Mouse (Mus musculus): ENCODE data around the gene Prss48. TPM values are rescaled to one million over a fixed set of nuclear protein-coding genes. Genes with fewer than 3 reads are reported as not detected.
A peak's percentile ranks its signal among the peaks of the same experiment; 100 is the strongest.

The Prss48 gene
- not detected in 2 replicates for polyA plus RNA-seq (2015; fragmentation: Nextera tagmentation; extraction: Ambion mirVana)

DNA sequence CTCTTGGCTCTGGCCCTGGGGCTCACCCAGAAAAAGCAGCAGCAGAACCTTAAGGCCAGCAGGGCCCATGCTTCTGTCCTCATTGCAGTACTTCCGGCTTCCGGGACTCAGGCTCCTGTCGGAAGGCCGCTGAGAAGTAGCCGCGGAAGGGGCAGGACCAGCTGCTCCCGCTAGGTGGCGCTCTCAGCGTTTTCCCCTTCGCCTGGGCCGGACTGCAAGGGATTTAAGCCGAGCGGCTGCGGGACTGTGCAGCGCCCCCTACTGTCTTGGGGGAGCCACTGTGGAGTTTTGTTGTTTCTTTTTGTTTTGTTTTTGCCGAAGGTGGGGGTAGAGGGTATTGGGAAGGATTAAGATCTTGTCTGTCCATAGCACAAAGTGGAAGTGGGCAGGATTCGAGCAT lies at the start of gene Prss48:
Gene Prss48 (minus strand): TSS at position 69 of the 400 bp plus-strand sequence.
- Histone ChIP-seq H3K4me1 (0 out of 2 replicates have a peak, but pooled peaks cover 4% of the 10 kb centered on the region), H3K36me3 (no peaks in the 10 kb centered on the region), H3K4me3 (no peak within 1 kb of the TSS), H3K4me2 (no peak within 1 kb of the TSS), H3K27me3 (replicated peaks) (0 out of 2 replicates have a peak, but pooled peaks cover 5% of the 10 kb centered on the region), H3K27ac (replicated peaks) (no peak within 1 kb of the TSS), H3K9me3 (no peaks in the 10 kb centered on the region), H3K9ac (no peak within 1 kb of the TSS)
- no peak for ATAC-seq (ENCODE audit: extremely low read depth, insufficient number of reproducible peaks, low FRiP score, low TSS enrichment)
- 69% methylated on average over 17 of the region's 17 CpGs for WGBS

DNA sequence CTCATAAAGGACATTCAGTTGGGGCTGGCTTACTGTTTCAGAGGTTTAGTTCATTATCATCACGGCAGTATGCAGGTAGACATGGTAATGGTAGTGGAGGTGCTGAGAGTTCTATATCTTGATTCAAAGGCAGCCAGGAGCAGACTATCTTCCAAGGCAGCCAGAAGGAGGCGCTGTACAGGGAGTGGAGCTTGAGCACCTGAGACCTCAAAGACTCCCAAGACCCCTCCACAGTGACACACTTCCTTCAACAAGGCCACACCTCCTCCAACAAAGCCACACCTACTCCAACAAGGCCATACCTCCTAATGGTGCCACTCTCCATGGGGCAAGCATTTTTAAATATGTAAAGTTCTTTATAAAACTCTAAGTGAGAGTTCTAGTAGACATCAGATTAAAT lies 46.8 kb upstream of the Prss48 start:
- Histone ChIP-seq H3K4me3 (no peak overlapping the region), H3K4me2 (no peak overlapping the region), H3K9me3 (no peaks in the 10 kb centered on the region), H3K36me3 (peaks cover 24% of the 10 kb centered on the region), H3K9ac (no peak overlapping the region), H3K4me1 (no peaks in the 10 kb centered on the region), H3K27ac (replicated peaks) (no peak overlapping the region), H3K27me3 (replicated peaks) (no peaks in the 10 kb centered on the region)
- no peak for ATAC-seq (ENCODE audit: extremely low read depth, insufficient number of reproducible peaks, low FRiP score, low TSS enrichment)
- 73% methylated on average over 2 of the region's 2 CpGs for whole genome bisulfite sequencing

DNA sequence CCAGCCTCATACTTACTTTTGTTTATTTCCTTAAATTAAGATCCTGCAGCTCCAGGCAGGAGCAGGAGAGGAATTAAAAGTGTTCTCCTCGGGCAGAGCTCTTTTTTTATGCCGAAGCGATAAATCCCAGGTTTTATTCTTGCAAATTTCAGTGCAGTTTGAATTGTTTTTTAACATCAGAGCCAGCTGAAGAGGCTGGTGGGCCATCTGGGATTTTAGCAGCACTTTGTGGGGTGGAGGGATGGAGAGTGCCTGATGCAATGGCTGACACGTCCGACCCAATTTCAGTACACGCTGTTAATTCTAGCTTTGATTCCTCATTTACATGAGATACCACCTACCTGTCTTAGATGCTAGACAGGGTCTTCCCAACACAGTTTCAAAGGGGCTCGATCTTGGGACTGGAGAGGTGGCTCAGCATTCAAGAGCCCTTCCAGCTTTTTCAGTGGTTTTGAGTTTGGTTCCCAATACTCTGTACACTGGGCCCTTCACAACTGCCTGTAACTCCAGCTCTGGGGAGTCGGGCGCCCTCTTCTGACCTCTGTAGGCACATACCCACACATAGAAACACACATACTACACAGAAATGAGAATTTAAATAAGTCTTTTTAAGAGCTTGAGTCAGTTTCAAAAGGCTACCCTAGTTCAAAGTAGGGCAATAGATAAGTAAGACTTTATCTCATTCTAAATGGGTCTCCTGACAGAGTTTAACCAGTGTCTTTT lies 45.6 kb upstream of the Prss48 start:
- Histone ChIP-seq H3K9ac (no peak overlapping the region), H3K4me3 (no peak overlapping the region), H3K27ac (replicated peaks) (no peak overlapping the region), H3K4me2 (no peak overlapping the region), H3K27me3 (replicated peaks) (no peaks in the 10 kb centered on the region), H3K9me3 (no peaks in the 10 kb centered on the region), H3K4me1 (no peaks in the 10 kb centered on the region), H3K36me3 (peaks cover 28% of the 10 kb centered on the region)
- ATAC-seq (ENCODE audit: extremely low read depth, insufficient number of reproducible peaks, low FRiP score, low TSS enrichment) = no peak
- 87% methylated on average over 9 of the region's 9 CpGs for WGBS

DNA sequence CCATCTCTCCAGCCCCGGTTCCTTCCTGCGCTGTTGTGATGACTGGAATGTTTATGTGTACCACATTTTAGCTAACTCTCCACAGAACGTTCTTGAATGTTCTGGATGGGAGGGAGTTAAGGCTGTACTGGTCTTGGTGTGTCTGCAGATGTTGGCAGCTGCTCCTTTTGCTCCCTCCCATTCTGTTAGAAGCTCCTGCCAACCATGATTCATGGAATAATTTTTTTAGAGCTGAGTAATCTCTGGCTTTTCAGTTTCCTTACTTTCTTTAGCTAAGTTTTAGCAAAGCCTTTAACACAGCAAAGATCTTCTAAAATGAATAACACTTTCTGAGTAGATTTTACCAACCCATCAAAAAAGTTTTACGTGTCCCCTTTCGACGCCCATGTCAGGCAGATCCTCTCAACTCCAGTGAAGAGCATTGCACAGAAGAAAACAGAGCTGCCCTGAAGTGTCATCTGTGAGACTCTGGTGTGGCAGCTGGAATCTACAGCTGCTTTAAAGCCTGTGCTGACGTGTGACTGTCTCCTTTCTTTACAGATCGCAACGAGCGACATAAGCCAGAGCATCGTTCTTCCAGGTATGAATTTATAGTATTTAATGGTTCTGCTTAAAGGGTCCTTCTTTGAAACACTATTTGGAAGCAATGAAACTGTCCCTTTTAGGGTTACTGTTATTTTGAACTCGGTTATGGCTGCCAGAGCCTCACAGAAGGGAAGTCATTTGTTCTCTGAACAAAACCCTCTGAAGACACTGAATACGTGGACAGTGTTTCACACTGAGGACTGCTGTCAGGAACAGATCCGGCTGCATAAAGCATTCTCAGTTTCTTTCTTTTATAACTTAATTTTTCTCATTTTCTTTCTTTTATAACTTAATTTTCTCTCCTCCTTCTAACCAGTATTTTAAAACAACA lies 38.3 kb upstream of the Prss48 start:
- H3K9ac ChIP-seq = peak overlapping the region; percentile 52; the same call in 1 of the 2 replicates
- peak overlapping the region; percentile 77 for H3K27ac ChIP-seq (replicated peaks)

DNA sequence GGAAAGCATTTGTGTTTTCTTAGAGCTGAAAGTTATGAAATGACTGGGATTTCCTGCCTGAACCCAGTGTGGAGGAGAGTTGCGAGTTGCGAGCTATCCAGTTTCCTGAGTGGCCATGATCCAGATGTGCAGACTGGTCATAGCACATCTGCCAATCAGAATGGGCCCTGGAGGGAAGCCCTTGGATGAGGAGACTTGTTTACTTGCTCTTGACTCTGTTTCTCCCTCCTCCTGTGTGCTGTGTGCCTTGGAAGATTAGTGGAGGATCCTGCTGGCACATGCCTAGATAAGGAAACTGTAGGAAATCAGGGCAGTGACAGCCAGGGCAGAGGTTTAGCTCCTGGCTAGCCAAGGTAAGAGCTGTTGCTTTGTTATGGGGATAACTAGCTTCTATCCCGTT lies 36.4 kb upstream of the Prss48 start:
- Histone ChIP-seq H3K27ac (replicated peaks) (peak overlapping the region; percentile 38; the same call in 1 of the 2 replicates), H3K4me2 (peak overlapping the region; percentile 32)
- 26% methylated on average over 3 of the region's 3 CpGs for WGBS

More for the DNA sequence above, 38.3 kb upstream of the Prss48 start:
- Histone ChIP-seq H3K4me2 (peak overlapping the region; percentile 49), H3K4me3 (peak overlapping the region; percentile 21; the same call in 1 of the 2 replicates), H3K36me3 (peaks cover 15% of the 10 kb centered on the region), H3K4me1 (peaks cover 33% of the 10 kb centered on the region), H3K9me3 (0 out of 2 replicates have a peak, but pooled peaks cover 5% of the 10 kb centered on the region), H3K27me3 (replicated peaks) (no peaks in the 10 kb centered on the region)
- no peak for ATAC-seq (ENCODE audit: extremely low read depth, insufficient number of reproducible peaks, low FRiP score, low TSS enrichment)
- 41% methylated on average over 14 of the region's 14 CpGs for WGBS

DNA sequence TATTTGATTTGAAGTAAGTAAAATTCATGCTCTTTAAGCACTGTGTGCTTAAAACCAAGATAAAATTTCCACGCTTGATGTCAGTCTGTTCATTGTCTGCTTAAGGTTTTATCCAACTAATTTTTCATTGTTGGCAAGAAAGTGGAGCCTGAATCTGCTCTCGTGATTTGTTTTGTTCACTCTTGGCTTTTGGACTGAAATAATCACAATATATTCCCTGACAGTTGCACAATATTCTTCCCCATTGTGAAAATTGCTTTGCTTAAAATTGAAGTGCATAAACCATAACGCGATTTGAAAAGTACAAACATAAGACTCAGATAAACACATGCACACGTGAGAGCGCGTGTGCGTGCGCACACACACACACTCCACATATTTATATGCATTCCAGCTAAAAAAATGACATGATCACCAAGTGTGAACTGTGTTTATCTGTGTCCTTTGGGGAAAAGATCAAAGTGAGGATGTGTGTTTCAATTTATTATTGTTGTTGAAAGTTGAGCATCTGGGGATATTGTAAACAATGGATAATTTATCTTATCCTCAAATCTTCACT lies 35.7 kb upstream of the Prss48 start:
- H3K4me1 ChIP-seq = peaks cover 42% of the 10 kb centered on the region
- H3K9ac ChIP-seq = no peak overlapping the region
- peaks cover 13% of the 10 kb centered on the region for H3K36me3 ChIP-seq
- no peak overlapping the region for H3K27ac ChIP-seq (replicated peaks)
- 0 out of 2 replicates have a peak, but pooled peaks cover 5% of the 10 kb centered on the region for H3K9me3 ChIP-seq
- H3K27me3 ChIP-seq (replicated peaks) = no peaks in the 10 kb centered on the region
- peak overlapping the region; percentile 32; the same call in 1 of the 2 replicates for H3K4me2 ChIP-seq
- ATAC-seq (ENCODE audit: extremely low read depth, insufficient number of reproducible peaks, low FRiP score, low TSS enrichment) = no peak
- H3K4me3 ChIP-seq = no peak overlapping the region
- WGBS = 85% methylated on average over 9 of the region's 9 CpGs

More for the DNA sequence above, 36.4 kb upstream of the Prss48 start:
- Histone ChIP-seq H3K9me3 (0 out of 2 replicates have a peak, but pooled peaks cover 5% of the 10 kb centered on the region), H3K4me1 (peaks cover 37% of the 10 kb centered on the region), H3K27me3 (replicated peaks) (no peaks in the 10 kb centered on the region), H3K9ac (no peak overlapping the region), H3K36me3 (peaks cover 15% of the 10 kb centered on the region), H3K4me3 (no peak overlapping the region)
- no peak for ATAC-seq (ENCODE audit: extremely low read depth, insufficient number of reproducible peaks, low FRiP score, low TSS enrichment)

DNA sequence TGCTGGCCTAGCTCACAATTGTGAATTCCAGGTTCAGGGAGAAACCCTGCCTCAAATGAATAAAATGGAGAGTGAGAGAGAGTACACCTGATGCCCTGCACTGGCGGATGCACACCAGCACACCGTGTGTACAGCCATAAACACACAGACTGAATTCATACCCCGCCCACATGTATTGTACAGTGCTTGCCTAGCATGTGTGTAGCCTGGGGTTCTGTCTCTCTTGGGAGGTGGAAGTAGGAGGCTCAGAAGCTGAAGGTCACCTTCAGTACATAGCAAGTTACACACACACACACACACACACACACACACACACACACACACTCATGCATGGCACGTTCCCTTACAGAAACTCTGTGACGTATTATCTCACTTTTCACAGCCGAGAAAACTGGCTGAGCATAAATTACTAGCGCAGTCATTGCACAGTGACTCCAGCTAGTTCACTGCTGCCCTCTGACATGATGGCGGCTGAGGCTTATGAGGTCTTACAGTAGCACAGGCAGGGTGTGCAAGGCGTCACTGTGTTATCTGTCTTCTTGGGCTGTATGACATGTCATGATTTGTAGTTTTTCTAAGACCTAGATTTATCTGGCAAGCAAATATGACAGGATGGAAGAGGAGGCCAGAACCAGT lies 31.3 kb upstream of the Prss48 start:
- H3K4me1 ChIP-seq = peaks cover 32% of the 10 kb centered on the region
- 0 out of 2 replicates have a peak overlapping the region, but pooled peaks have one; percentile 16 for H3K27ac ChIP-seq (replicated peaks)
- H3K4me3 ChIP-seq = no peak overlapping the region
- H3K4me2 ChIP-seq = no peak overlapping the region
- no peaks in the 10 kb centered on the region; the same call in 1 of the 2 replicates for H3K27me3 ChIP-seq (replicated peaks)
- peaks cover 6% of the 10 kb centered on the region for H3K36me3 ChIP-seq
- 0 out of 2 replicates have a peak, but pooled peaks cover 5% of the 10 kb centered on the region for H3K9me3 ChIP-seq
- ATAC-seq (ENCODE audit: extremely low read depth, insufficient number of reproducible peaks, low FRiP score, low TSS enrichment) = no peak
- no peak overlapping the region for H3K9ac ChIP-seq
- 54% methylated on average over 9 of the region's 9 CpGs for WGBS

DNA sequence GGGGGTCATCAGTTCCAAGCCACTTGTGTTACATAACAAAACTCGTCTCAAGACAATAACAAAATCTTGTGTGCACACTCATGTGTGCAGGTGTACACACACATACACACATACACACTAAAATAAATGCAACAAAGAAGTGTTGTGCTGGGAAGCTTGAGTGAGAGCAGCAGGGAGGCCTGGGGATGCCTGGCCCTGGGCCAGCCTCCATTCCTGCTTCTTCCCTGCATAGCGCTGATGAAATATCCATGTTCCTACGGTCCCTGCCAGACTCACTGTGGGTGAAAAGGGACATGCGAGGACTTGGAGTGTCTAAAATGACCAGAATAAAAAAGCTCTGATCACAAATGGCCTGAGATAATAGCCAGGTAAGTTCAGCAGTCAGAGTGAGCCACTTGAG lies 28.3 kb upstream of the Prss48 start:
- H3K4me2 ChIP-seq = no peak overlapping the region
- no peaks in the 10 kb centered on the region for H3K36me3 ChIP-seq
- ATAC-seq (ENCODE audit: extremely low read depth, insufficient number of reproducible peaks, low FRiP score, low TSS enrichment) = no peak
- H3K4me3 ChIP-seq = no peak overlapping the region
- 45% methylated on average over 4 of the region's 4 CpGs for WGBS
- H3K27ac ChIP-seq (replicated peaks) = no peak overlapping the region
- no peak overlapping the region for H3K9ac ChIP-seq
- peaks cover 23% of the 10 kb centered on the region for H3K4me1 ChIP-seq
- peaks cover 10% of the 10 kb centered on the region for H3K27me3 ChIP-seq (replicated peaks)
- H3K9me3 ChIP-seq = no peaks in the 10 kb centered on the region

DNA sequence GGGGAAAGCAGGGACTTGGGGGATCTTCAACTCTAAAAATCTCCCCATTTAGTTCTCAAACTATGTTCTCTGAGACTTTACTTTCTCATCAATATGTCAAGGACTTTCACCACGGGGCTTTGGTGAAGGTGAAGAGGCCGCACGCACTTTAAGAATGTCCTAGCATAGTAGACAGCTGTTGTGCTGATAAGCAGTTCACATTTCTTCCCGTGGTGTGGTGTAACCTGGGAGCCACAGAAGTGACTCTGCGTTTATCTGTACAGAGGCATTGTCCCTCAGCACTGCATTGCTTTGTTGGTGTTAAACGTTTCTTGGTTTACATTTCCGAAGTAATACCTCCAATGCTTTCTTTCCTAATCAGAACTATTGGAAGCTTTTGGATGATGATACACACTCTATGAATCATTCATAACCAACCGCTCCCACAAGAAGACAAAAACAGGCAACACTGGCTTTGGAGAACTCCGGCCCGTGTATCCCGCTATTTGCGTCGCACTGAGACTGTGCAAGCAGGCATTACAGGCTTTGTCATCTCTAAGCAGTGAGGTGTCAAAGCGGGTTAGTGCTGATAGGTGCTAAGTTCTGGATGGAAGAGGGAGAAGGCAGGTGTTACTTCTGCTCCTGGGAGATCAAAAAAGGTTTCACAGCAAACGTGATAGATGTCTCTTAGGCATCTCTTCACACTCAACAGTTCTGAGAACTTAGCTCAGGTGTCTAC lies 26.5 kb upstream of the Prss48 start:
- H3K27ac ChIP-seq (replicated peaks) = no peak overlapping the region
- H3K36me3 ChIP-seq = no peaks in the 10 kb centered on the region
- H3K4me3 ChIP-seq = no peak overlapping the region
- peaks cover 23% of the 10 kb centered on the region for H3K27me3 ChIP-seq (replicated peaks)
- H3K4me2 ChIP-seq = no peak overlapping the region
- H3K9ac ChIP-seq = no peak overlapping the region
- 42% methylated on average over 15 of the region's 15 CpGs for WGBS
- peaks cover 19% of the 10 kb centered on the region for H3K4me1 ChIP-seq
- no peaks in the 10 kb centered on the region for H3K9me3 ChIP-seq
- ATAC-seq (ENCODE audit: extremely low read depth, insufficient number of reproducible peaks, low FRiP score, low TSS enrichment) = no peak

Data from heart, embryonic 13.5 days (tissue).